Mouse (Mus musculus): ENCODE results near the gene Olfr146.

Olfr146 gene

DNA sequence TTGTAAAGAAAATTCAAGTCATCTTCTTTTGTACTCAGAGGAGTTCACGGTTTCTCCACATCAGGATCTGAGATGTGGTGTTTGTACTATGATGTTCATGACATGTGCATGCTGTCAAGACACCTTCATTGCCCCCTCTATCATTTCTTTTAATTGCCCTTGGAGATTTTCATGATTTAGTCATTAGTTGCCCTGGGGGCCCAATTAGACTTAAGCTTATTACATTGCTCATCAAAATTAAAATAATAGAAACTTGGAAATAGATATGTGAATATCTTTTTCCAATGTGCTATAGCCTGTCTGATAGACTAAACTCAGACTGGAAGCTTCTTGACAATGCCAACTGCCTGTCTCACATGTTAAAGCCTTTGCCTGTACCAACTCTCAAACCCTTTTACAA, at the start of gene Olfr146:
Olfr146 (minus strand) TSS at position 101 of the 400 bp plus-strand sequence.
- no peak for DNase-seq (ENCODE audit: low read depth, low spot score)

DNA sequence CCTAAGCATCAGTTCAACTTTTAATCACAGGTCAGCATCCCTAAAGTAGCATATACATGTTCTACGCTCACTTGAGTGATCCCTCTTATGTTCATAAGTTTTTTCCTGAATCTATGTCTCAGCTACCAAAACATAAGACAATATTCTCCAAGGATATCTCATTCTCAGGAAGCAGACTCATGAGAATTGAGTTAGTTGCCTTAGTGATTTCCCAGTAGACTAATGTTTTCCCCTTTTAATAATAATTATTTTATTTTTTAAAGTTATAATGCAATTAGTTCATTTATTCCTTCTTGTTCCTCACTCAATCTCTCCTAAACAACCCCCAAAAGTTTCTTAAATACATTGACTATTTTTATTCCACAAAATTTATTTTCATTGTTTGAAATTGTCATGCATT, 41.7 kb upstream of the Olfr146 start, which contains the start of gene Olfr937:
Olfr937 (minus strand) TSS at position 101 of the 400 bp plus-strand sequence.
- no peak for DNase-seq (ENCODE audit: low read depth, low spot score)

DNA sequence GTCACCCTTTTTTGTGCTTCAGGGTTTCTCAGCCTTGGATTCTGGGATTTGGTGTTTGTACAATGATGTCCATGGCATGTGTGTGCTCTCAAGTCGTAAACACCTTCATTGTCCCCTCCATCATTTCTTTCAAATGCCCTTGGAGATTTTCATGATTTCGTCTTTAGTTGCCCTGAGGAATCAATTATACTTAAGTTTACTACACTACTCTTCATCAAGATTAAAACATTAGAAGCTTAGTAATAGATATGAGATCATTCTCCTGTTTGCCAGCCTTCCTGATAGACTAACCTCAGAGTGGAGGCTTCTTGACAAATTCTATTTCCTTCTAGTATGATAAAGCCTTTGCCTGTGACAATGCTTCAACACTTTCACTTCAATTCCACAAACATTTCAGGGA, 23.6 kb downstream of the Olfr146 start, which contains the start of gene Olfr935:
Olfr935 (minus strand) TSS at position 101 of the 400 bp plus-strand sequence.
- no peak for DNase-seq (ENCODE audit: low read depth, low spot score)

DNA sequence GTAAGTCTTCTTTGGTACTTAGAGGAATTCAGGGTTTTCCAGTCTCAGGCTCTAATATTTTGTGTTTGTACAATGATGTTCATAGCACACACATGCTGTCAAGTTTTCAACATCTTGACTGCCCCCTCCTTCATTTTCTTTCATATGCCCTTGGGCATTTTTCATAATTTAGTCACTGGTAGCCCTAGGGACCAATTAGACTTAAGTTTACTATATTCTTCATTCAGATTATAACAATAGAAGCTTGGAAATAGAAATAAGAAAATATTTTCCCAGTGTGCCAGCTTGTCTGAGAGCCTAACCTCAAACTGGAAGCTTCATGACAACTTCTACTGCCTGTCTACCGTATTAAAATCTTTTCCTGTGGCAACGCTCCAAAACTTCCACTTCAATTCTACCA, 35.0 kb downstream of the Olfr146 start, which contains the start of gene Olfr934:
Olfr934 (minus strand) TSS at position 101 of the 400 bp plus-strand sequence.
- DNase-seq (ENCODE audit: low read depth, low spot score) = no peak

DNA sequence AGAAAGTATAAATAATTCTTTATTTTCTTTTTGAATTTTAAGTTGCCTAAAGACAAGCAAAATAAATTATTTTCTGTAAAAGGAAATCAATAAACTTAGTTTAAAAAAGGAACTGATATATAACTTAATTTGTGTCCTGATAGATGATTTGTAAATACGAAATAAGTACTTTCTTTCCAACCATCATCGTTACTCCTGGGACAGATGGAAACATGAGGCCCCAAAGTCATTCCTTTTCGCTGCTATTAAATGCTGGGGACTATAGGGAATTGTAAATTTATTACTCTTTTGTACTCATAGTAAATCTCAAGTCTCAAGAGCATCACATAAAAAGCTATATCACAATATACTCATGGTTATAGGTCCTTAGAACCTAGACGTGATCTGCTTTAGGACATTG, 51.2 kb downstream of the Olfr146 start, which contains the start of gene Olfr933:
Olfr933 (plus strand) TSS at position 301 of the 400 bp plus-strand sequence.
- no peak for DNase-seq (ENCODE audit: low read depth, low spot score)

Measured in R1 (cell line).